Mouse (Mus musculus) embryonic fibroblast, embryonic 13.5 days (primary cell): ENCODE measurements at regions not wholly inside any gene's neighbourhood (a gene's known extent, or its start where the extent isn't known, plus 50 kb on each side); places are given as distances from the start of the nearest gene placed in this dataset.

Source experiments
- CTCF ChIP-seq: IDR thresholded peaks from 2 replicates; pipeline ENCODE4 v1.5.1; 2011; ENCODE audit warnings: mild to moderate bottlenecking, control low read depth, low read length, moderate library complexity, borderline replicate concordance; ENCODE audit not compliant: insufficient read depth
- POLR2A ChIP-seq: IDR thresholded peaks from 2 replicates; pipeline ENCODE4 v1.6.1; 2011; ENCODE audit warnings: low read depth, mild to moderate bottlenecking, control low read depth, low read length, moderate library complexity

GRCm38 (mm10) chr16:50753612-50754389 lies 162.8 kb upstream of the Ccdc54 start:
- peak; percentile 44; the same call in 1 of the 2 replicates for TF ChIP-seq POLR2A
- no peak for TF ChIP-seq CTCF
